Mouse (Mus musculus) layer of hippocampus, postnatal 14 days (tissue): ENCODE data around the gene Carns1. TPM values are rescaled to one million over a fixed set of nuclear protein-coding genes. Genes with fewer than 3 reads are reported as not detected.

Source experiments
- DNase-seq, 2 experiments: peaks; one replicate each; pipeline ENCODE4 v3.0.0; 2021 to 2022; ENCODE audit warnings: low spot score in 2 of 2, mixed read lengths in 1 of 2
- microRNA-seq, 2 experiments: library from miRNA; unstranded; fragments of <30 nt; microRNA quantifications; one replicate each; pipeline ENCODE4 v1.2.0; 2021
- total RNA-seq, 2 experiments: library from RNA; stranded (reverse); gene quantifications; 2 replicates each; pipeline ENCODE4 v1.2.3; 2021

Carns1 gene
- total RNA-seq, 2 experiments from 2014 or later: 4.0 to 4.9 TPM

DNA sequence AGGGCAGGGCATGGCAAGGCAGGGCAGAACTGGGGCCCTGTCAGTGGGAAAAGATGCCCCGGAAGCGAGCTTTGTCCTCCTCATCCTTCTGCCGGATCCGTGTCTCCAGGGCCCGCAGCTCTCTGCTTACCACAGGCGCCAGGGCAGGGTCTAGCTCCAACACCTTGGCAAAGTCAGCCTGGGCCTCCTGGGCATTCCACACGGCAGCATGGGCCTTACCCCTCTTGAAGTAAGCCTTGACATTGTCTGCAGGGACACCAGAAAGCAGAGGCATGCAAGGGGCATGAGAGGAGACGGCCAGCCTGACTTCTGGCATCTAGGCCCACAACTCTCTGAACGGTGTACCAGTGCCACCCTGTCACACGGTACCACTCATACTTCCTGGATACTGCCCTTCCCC, 60.7 kb downstream of the Carns1 start:
- no peak for DNase-seq

Small RNA genes within 50 kb of the gene (microRNA-seq; reads per million reads assigned to microRNA genes)
- 0 reads per million in 2 experiments for gene Gm26115

Other genes starting within 250 kb of the Carns1 start
- gene Aldh3b1, start 245.7 kb downstream of the Carns1 start, total RNA-seq: 1 to 10 TPM; 2.8 TPM
- 10 to 100 TPM; 17.1 to 18.1 TPM for gene Unc93b1, start 240.3 kb downstream of the Carns1 start, total RNA-seq
- gene Aldh3b3, start 216.8 kb downstream of the Carns1 start, total RNA-seq: not detected
- 1 to 10 TPM in 1 of 2 experiments, under 1 TPM in 1; 0.98 to 1.9 TPM for gene Aldh3b2, start 203.2 kb downstream of the Carns1 start, total RNA-seq
- 1 to 10 TPM; 2.0 to 2.3 TPM for gene Acy3, start 188.9 kb downstream of the Carns1 start, total RNA-seq
- not detected for gene Tbx10, start 182.7 kb downstream of the Carns1 start, total RNA-seq
- gene Nudt8, start 174.9 kb downstream of the Carns1 start, total RNA-seq: 10 to 100 TPM; 12.3 to 12.5 TPM
- 1 to 10 TPM; 1.5 to 2.2 TPM for gene Gm49405, start 174.9 kb downstream of the Carns1 start, total RNA-seq
- 1 to 10 TPM; 2.3 to 3.0 TPM for gene Doc2g, start 172.2 kb downstream of the Carns1 start, total RNA-seq
- 100 to 1,000 TPM; 234 to 250 TPM for gene Ndufv1, start 162.7 kb downstream of the Carns1 start, total RNA-seq
- gene Gstp1, start 137.5 kb downstream of the Carns1 start, total RNA-seq: 100 to 1,000 TPM; 264 to 267 TPM
- 10 to 100 TPM; 25.9 to 48.3 TPM for gene Gstp2, start 129.5 kb downstream of the Carns1 start, total RNA-seq
- gene Gstp3, start 115.9 kb downstream of the Carns1 start, total RNA-seq: not detected
- not detected for gene Cabp2, start 93.9 kb downstream of the Carns1 start, total RNA-seq
- gene Cdk2ap2, start 78.3 kb downstream of the Carns1 start, total RNA-seq: 10 to 100 TPM; 25.0 to 34.1 TPM
- gene Pitpnm1, start 75.5 kb downstream of the Carns1 start, total RNA-seq: 100 to 1,000 TPM; 192 to 214 TPM
- gene Aip, start 49.6 kb downstream of the Carns1 start, total RNA-seq: 10 to 100 TPM; 73.9 to 83.2 TPM
- gene Gpr152, start 35.7 kb downstream of the Carns1 start, total RNA-seq: not detected
- not detected for gene Cabp4, start 31.4 kb downstream of the Carns1 start, total RNA-seq
- 100 to 1,000 TPM in 1 of 2 experiments, 10 to 100 TPM in 1; 91.1 to 102 TPM for gene Coro1b, start 26.9 kb downstream of the Carns1 start, total RNA-seq
- gene Ptprcap, start 21.9 kb downstream of the Carns1 start, total RNA-seq: 1 to 10 TPM in 1 of 2 experiments, under 1 TPM in 1; 0.99 to 2.5 TPM
- gene Rps6kb2, start 12.1 kb downstream of the Carns1 start, total RNA-seq: 10 to 100 TPM; 32.6 to 40.9 TPM
- gene Tbc1d10c, start 15.8 kb upstream of the Carns1 start, total RNA-seq: 1 to 10 TPM in 1 of 2 experiments, under 1 TPM in 1; 0.74 to 1.8 TPM
- 100 to 1,000 TPM; 281 TPM for gene Ppp1ca, start 16.6 kb upstream of the Carns1 start, total RNA-seq
- 1 to 10 TPM; 6.6 to 6.7 TPM for gene Rad9a, start 26.2 kb upstream of the Carns1 start, total RNA-seq
- gene Clcf1, start 38.8 kb upstream of the Carns1 start, total RNA-seq: under 1 TPM; 0.88 to 0.90 TPM
- not detected for gene AC109138.7, start 38.9 kb upstream of the Carns1 start, total RNA-seq
- 10 to 100 TPM; 11.9 to 13.5 TPM for gene Pold4, start 56.4 kb upstream of the Carns1 start, total RNA-seq
- gene Ssh3, start 93.7 kb upstream of the Carns1 start, total RNA-seq: 10 to 100 TPM; 51.6 to 55.7 TPM
- gene Ankrd13d, start 107.7 kb upstream of the Carns1 start, total RNA-seq: 10 to 100 TPM; 70.3 to 81.8 TPM
- gene Grk2, start 130.7 kb upstream of the Carns1 start, total RNA-seq: 100 to 1,000 TPM; 146 to 150 TPM
- 10 to 100 TPM; 69.3 to 73.2 TPM for gene Kdm2a, start 222.8 kb upstream of the Carns1 start, total RNA-seq